Mouse (Mus musculus) midbrain, postnatal 0 days (tissue): ENCODE results near the gene Ppp1r21. TPM values are rescaled to one million over a fixed set of nuclear protein-coding genes. Genes with fewer than 3 reads are reported as not detected.

ENCODE experiments used
- ATAC-seq: fragments of 200-750 bp; cut with Nextera tagmentation; 2 replicates; pipeline ENCODE4 v1.8.0; 2017; ENCODE audit warnings: moderate number of reproducible peaks, mild to moderate bottlenecking, moderate TSS enrichment, moderate library complexity; ENCODE audit not compliant: low FRiP score
- DNase-seq: peaks from one replicate; pipeline ENCODE4 v3.0.0-alpha.2; 2015; ENCODE audit warnings: low spot score
- H3K27ac ChIP-seq: fragments of 300-500 bp; sonication (generic); 2 replicates; pipeline ENCODE4 v1.5.1; 2014; ENCODE audit warnings: low read depth, mild to moderate bottlenecking, low read length, mixed read lengths
- H3K27me3 ChIP-seq: fragments of 300-500 bp; sonication (generic); 2 replicates; pipeline ENCODE4 v1.6.1; 2014; ENCODE audit warnings: low read length, control low read depth, mixed read lengths; ENCODE audit not compliant: insufficient read depth
- H3K36me3 ChIP-seq: fragments of 300-500 bp; sonication (generic); 2 replicates; pipeline ENCODE4 v1.6.1; 2014; ENCODE audit warnings: low read length, control low read depth, mixed read lengths; ENCODE audit not compliant: insufficient read depth
- H3K4me1 ChIP-seq: fragments of 300-500 bp; sonication (generic); 2 replicates; pipeline ENCODE4 v1.6.1; 2014; ENCODE audit warnings: mild to moderate bottlenecking, control low read depth, antibody characterized with exemption, low read length, mixed read lengths; ENCODE audit not compliant: insufficient read depth
- H3K4me2 ChIP-seq: fragments of 300-500 bp; sonication (generic); 2 replicates; pipeline ENCODE4 v1.6.1; 2014; ENCODE audit warnings: low read depth, mild to moderate bottlenecking, low read length, mixed read lengths; ENCODE audit not compliant: poor library complexity, severe bottlenecking
- H3K4me3 ChIP-seq: fragments of 300-500 bp; sonication (generic); 2 replicates; pipeline ENCODE4 v1.5.1; 2014; ENCODE audit warnings: low read depth, mild to moderate bottlenecking, low read length, moderate library complexity
- H3K9ac ChIP-seq: fragments of 300-500 bp; sonication (generic); replicated peaks from 2 replicates; pipeline ENCODE4 v1.6.1; 2014; ENCODE audit warnings: mild to moderate bottlenecking, low read length, moderate library complexity, mixed read lengths; ENCODE audit not compliant: poor library complexity, severe bottlenecking
- H3K9me3 ChIP-seq: fragments of 300-500 bp; sonication (generic); 2 replicates; pipeline ENCODE4 v1.6.1; 2016; ENCODE audit warnings: low read length, control low read depth
- CTCF ChIP-seq: IDR thresholded peaks from 2 replicates; pipeline ENCODE4 v1.5.1; 2016; ENCODE audit warnings: antibody characterized with exemption, mild to moderate bottlenecking
- WGBS: fragments of 180-500 bp; shearing (Covaris S2); extraction: QIAGEN DNeasy Blood & Tissue Kit; methylation state at CpG from one replicate; pipeline ENCODE4 v1.1.7; 2014; 5-methylcytosine and 5-hydroxymethylcytosine counted together
- polyA plus RNA-seq: library from polyadenylated mRNA; unstranded; fragments of >200 nt; fragmentation: Nextera tagmentation; extraction: Ambion mirVana; gene quantifications from 2 replicates; pipeline ENCODE4 v1.2.1, GENCODE M21; 2015
- total RNA-seq: library from RNA; depleted of rRNA; stranded (reverse); fragments of >200 nt; gene quantifications from 2 replicates; pipeline ENCODE4 v1.2.3, GENCODE M21; 2014

The Ppp1r21 gene
- total and polyA plus RNA-seq, 2 experiments from 2014 or later, result 36.7 to 44.1 TPM

DNA sequence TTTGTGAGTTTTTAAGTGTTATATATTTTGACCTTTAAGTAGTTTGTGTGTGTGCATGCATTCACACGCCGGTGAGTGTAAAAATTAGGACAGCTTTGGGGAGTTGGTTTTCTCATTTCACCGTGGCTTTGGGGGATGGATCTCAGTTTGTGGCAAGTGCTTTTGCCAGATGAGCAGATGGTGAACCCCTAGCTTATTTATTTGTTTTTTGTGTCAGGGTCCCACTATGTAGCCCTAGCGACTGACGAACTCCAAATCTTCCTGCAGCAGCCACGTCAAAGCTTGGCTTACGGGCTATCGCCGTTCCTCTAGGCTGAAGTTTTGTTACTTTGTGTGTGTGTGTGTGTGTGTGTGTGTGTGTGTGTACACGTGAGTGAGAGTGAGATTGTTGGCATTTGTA is 39.4 kb upstream of the Ppp1r21 start:
- Histone ChIP-seq H3K9ac (no peak overlapping the region), H3K4me1 (peaks cover 5% of the 10 kb centered on the region), H3K27me3 (no peaks in the 10 kb centered on the region), H3K9me3 (no peaks in the 10 kb centered on the region), H3K4me2 (no peak overlapping the region), H3K4me3 (no peak overlapping the region), H3K36me3 (peaks cover 8% of the 10 kb centered on the region), H3K27ac (no peak overlapping the region)
- DNase-seq (peak; percentile 10), ATAC-seq (no peak)
- TF ChIP-seq CTCF, result no peak
- WGBS, result 84% methylated on average over 10 of the region's 10 CpGs

DNA sequence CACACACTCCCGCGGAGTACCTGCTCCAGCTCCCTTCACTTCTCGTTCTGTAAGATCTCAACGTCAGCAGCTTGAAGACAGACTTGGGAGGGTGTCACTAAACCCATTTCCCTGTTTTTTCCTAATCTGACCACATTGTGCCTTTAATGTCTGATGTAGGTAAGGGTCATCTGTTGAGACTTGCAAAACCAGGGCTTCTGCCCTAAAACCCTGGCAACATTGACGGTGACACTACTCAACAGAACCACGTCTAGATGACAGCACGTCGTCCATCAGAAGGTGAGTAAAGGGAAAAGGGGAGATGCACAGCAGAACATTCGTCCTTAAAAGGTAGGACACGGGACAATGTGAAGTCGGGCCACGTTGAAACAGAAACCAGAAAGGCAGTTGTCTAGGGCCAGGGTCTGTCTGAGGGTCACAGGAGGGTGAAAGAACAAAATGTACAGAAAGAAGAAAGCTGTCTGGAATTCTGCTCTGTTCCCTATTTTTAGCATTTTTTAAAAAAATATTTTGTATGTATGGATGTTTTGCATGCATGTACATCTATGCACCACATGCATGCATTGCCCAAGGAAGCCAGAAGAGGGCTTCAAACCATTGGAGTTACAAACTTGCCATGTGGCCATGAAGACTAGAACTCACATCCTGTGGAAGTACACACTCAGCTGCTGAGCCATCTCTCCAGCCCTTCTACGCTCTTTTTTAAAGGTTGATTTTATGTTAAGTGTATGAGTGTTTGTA is 38.4 kb upstream of the Ppp1r21 start:
- no peak for DNase-seq
- peak; percentile 46 for TF ChIP-seq CTCF
- peaks cover 5% of the 10 kb centered on the region for H3K4me1 ChIP-seq
- H3K4me3 ChIP-seq, result no peak overlapping the region
- no peak for ATAC-seq
- H3K27ac ChIP-seq, result no peak overlapping the region
- peaks cover 5% of the 10 kb centered on the region for H3K36me3 ChIP-seq
- H3K9ac ChIP-seq, result no peak overlapping the region
- 95% methylated on average over 13 of the region's 13 CpGs for WGBS
- H3K9me3 ChIP-seq, result no peaks in the 10 kb centered on the region
- H3K27me3 ChIP-seq, result no peaks in the 10 kb centered on the region
- no peak overlapping the region for H3K4me2 ChIP-seq

DNA sequence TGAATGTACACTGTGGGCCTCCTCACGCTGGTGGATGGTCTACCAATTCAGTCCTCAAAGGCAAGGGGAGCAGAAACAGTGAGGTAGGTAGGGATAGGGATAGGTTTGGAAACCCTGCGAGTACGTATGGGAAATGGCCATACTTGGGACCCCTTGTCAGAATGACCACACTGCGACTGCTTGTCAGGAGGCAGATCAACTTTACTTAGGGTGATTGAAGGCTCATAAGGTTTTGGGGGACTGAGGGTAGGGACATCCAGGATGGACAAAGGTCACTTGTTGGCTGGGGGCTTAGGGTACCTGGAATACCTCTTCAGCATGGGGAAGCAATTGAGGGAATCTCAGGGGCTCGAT is 37.8 kb upstream of the Ppp1r21 start:
- WGBS, result 96% methylated on average over 5 of the region's 5 CpGs
- no peak for TF ChIP-seq CTCF
- no peak for ATAC-seq

DNA sequence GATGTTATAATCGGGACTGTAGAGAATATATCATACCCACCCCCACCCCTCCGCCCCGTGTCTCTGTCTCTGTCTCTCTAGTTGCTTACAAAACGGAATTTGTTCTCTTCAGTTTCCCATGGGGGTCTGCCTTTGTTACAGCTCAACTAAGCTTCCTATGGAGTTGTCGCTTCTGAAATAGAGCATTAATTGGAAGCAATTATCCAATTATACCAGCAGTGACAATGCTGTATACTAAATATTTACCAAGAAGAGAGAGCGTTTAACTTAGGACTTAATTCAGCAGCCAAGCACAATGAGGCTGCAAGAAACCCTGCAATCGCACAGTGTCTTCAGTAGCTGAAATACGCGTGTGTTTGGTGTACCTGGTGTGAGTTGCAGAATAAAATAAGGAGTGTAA is 36.4 kb upstream of the Ppp1r21 start:
- Histone ChIP-seq H3K36me3 (peaks cover 4% of the 10 kb centered on the region; the same call in 1 of the 2 replicates), H3K4me3 (peak overlapping the region; percentile 0; the same call in 1 of the 2 replicates), H3K9me3 (no peaks in the 10 kb centered on the region), H3K27ac (peak overlapping the region; percentile 80), H3K9ac (0 out of 2 replicates have a peak overlapping the region, but pooled peaks have one; percentile 51), H3K4me1 (peaks cover 5% of the 10 kb centered on the region), H3K27me3 (no peaks in the 10 kb centered on the region), H3K4me2 (peak overlapping the region; percentile 40; the same call in 1 of the 2 replicates)
- TF ChIP-seq CTCF, result no peak
- ATAC-seq, result no peak
- 32% methylated on average over 9 of the region's 9 CpGs for WGBS
- no peak for DNase-seq

More for the DNA sequence above, 37.8 kb upstream of the Ppp1r21 start:
- no peak overlapping the region for H3K4me3 ChIP-seq
- no peak overlapping the region for H3K4me2 ChIP-seq
- H3K27ac ChIP-seq, result no peak overlapping the region
- H3K9ac ChIP-seq, result no peak overlapping the region
- H3K36me3 ChIP-seq, result peaks cover 4% of the 10 kb centered on the region; the same call in 1 of the 2 replicates
- H3K9me3 ChIP-seq, result no peaks in the 10 kb centered on the region
- peaks cover 5% of the 10 kb centered on the region for H3K4me1 ChIP-seq
- H3K27me3 ChIP-seq, result no peaks in the 10 kb centered on the region
- no peak for DNase-seq

DNA sequence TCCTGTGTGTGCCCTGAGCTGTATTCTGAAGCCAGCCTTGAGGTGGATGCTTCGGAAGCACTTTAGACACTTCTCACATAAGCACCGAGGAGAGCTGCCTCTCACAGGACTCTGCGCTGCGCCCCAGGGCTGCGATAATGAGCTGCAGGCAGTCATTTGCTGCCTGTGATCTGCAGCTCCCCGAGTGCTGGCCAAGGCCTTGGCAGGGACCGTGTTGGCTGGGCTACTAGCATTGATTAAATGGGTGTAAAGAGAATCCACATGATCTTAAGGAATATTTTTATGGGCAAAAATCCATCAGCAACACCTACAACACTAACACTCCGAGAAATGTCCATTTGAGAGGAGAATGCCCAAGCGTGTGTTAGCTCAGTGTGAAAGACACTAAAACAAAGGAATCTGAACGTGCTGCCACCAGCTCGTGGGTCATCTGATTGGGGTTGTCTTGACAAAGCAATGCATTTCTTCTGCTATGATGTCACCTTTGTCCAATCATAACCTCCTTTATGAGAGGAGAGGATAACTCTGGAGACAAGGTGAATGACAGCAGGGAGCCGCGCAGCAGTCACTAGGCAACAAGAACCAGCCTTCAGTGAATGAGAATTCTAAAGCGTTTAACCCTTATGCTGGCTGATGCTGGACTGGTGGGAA is 35.7 kb upstream of the Ppp1r21 start:
- Histone ChIP-seq H3K27me3 (no peaks in the 10 kb centered on the region), H3K4me3 (peak overlapping the region; percentile 0; the same call in 1 of the 2 replicates), H3K9ac (peak overlapping the region; percentile 52), H3K36me3 (peaks cover 4% of the 10 kb centered on the region; the same call in 1 of the 2 replicates), H3K4me2 (peak overlapping the region; percentile 40), H3K4me1 (peaks cover 5% of the 10 kb centered on the region), H3K9me3 (no peaks in the 10 kb centered on the region), H3K27ac (peak overlapping the region; percentile 80)
- ATAC-seq (peak; percentile 95), DNase-seq (peak; percentile 91)
- 5% methylated on average over 14 of the region's 14 CpGs for WGBS
- TF ChIP-seq CTCF, result no peak

DNA sequence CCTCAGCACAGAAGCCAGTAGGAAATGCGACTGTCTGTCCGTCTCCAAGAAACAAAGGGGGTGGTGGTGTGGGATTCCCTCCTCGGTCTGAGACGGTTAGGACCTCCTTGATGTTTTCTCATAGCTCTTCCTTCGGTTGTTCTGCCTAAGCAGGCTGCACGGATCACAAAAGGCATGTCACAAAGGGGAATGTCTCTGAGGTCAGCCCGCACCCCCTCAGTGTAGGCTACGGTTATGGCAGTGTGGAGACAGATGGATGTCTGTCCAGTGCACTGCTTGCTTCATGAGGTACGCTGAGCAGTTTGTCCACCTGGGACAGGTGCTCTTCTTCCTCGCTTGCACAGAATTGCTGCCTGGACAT is 35.2 kb upstream of the Ppp1r21 start:
- no peaks in the 10 kb centered on the region for H3K9me3 ChIP-seq
- no peak for TF ChIP-seq CTCF
- WGBS, result 14% methylated on average over 10 of the region's 10 CpGs
- ATAC-seq (peak; percentile 64), DNase-seq (no peak)
- peaks cover 4% of the 10 kb centered on the region; the same call in 1 of the 2 replicates for H3K36me3 ChIP-seq
- peaks cover 5% of the 10 kb centered on the region for H3K4me1 ChIP-seq
- H3K27me3 ChIP-seq, result no peaks in the 10 kb centered on the region
- peak overlapping the region; percentile 40 for H3K4me2 ChIP-seq
- H3K9ac ChIP-seq, result peak overlapping the region; percentile 52
- no peak overlapping the region for H3K4me3 ChIP-seq
- peak overlapping the region; percentile 80 for H3K27ac ChIP-seq
